Mouse (Mus musculus) liver, adult 2 months (tissue): ENCODE results near the gene Fam228b.

ENCODE experiments used
- CTCF ChIP-seq: fragments of 200-500 bp; IDR thresholded peaks from 2 replicates; pipeline ENCODE4 v1.5.1; 2011; ENCODE audit warnings: low read depth, low read length, control low read depth
- POLR2A ChIP-seq: fragments of 200-500 bp; IDR thresholded peaks from 2 replicates; pipeline ENCODE4 v1.6.1; 2011; ENCODE audit warnings: low read length, control low read depth; ENCODE audit not compliant: insufficient read depth; ENCODE audit errors: extremely low read depth

DNA sequence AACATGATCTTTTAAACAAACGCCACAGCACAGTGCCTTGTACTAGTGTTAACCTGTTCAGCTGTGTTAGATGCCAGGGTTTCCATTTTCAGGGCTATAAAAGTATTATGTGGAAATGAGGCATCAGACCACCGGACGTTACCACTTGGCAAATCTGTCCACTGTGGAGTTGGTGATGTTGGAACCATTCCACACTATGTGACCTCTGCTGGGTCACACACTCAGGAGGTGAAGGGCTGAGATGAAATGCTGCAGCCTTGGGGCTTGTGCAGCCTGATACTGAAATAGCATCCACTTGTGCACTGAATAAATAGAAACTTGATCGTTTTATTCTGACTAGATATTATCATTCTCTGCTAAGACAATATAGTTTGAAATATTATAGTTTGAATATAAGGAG, 55.7 kb downstream of the Fam228b start:
- TF ChIP-seq POLR2A = no peak
- no peak for TF ChIP-seq CTCF
